Mouse (Mus musculus) B cell, adult 62 days (primary cell): ENCODE results near the gene Gpr12. TPM values are rescaled to one million over a fixed set of nuclear protein-coding genes. Genes with fewer than 3 reads are reported as not detected.

Source experiments
- total RNA-seq: library from RNA; stranded (reverse); gene quantifications from 4 replicates; pipeline ENCODE4 v1.2.4, GENCODE M21; 2023

Gene Gpr12
- not detected in 4 replicates for total RNA-seq

GRCm38 (mm10) chr5:146584478-146585306 is at the start of gene Gpr12:
TSS of gene Gpr12 (minus strand) at chr5:146585239.

GRCm38 (mm10) chr5:146555836-146556235 is 29.2 kb downstream of the Gpr12 start, which contains the start of gene Gm3415:
TSS of gene Gm3415 (plus strand) at chr5:146556136.

DNA sequence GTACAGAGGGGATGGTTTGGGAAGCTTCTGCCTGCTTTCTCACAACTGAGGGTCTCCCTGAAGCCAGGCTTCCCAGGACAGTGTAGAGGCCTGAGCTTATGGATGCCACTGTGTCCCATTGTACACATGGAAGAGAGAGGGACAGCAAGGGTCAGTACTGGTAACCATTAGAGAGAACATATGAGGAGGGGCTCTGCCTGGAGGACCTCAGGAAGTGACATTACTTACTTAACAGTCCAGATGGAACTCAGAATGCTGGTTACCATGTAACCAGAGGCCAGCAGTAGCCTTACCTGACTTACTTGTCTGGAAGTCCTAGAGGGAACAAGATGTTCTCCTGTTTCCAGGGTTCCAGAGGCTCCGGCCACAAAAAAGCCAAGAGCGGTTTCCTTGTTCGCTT is 47.7 kb downstream of the Gpr12 start, which contains the start of gene Gm3409:
Gm3409 (plus strand) TSS at position 301 of the 400 bp plus-strand sequence.

Other genes starting within 250 kb of the Gpr12 start
- not detected in 4 replicates for gene Wasf3, start 200.3 kb downstream of the Gpr12 start, total RNA-seq
- not detected in 4 replicates for gene Gm6408, start 103.3 kb downstream of the Gpr12 start, total RNA-seq
- gene Gm6370, start 93.9 kb downstream of the Gpr12 start, total RNA-seq: not detected in 4 replicates
- gene 4930449I24Rik, start 82.8 kb downstream of the Gpr12 start, total RNA-seq: not detected in 4 replicates
- gene Gm3402, start 71.1 kb downstream of the Gpr12 start, total RNA-seq: not detected in 4 replicates
- not detected in 4 replicates for gene Gm3404, start 59.4 kb downstream of the Gpr12 start, total RNA-seq
- not detected in 4 replicates for gene Gm3409, start 47.6 kb downstream of the Gpr12 start, total RNA-seq
- gene Gm3415, start 29.1 kb downstream of the Gpr12 start, total RNA-seq: not detected in 4 replicates
- gene Usp12, start 209.8 kb upstream of the Gpr12 start, total RNA-seq: 41.2 to 45.8 TPM (median 43.9 TPM) in 4 replicates
- gene Rpl21, start 247.7 kb upstream of the Gpr12 start, total RNA-seq: 646 to 698 TPM (median 671 TPM) in 4 replicates